Mouse (Mus musculus) liver, adult 2 months (tissue): ENCODE data around the gene Olfr875. TPM values are rescaled to one million over a fixed set of nuclear protein-coding genes. Genes with fewer than 3 reads are reported as not detected.

ENCODE experiments used
- DNase-seq: peaks from one replicate; pipeline ENCODE4 v3.0.0-alpha.2; 2011; ENCODE audit warnings: low read depth, low spot score; ENCODE audit errors: extremely low read depth
- H3K27ac ChIP-seq: fragments of 200-500 bp; replicated peaks from 2 replicates; pipeline ENCODE4 v1.5.1; 2012; ENCODE audit warnings: low read depth, mild to moderate bottlenecking, control low read depth, inconsistent platforms, low read length; ENCODE audit not compliant: insufficient read depth
- H3K27me3 ChIP-seq: fragments of 200-500 bp; 2 replicates; pipeline ENCODE4 v1.6.1; 2012; ENCODE audit warnings: mild to moderate bottlenecking, moderate library complexity, low read length, inconsistent platforms; ENCODE audit not compliant: control insufficient read depth, insufficient read depth
- H3K36me3 ChIP-seq: fragments of 200-500 bp; 2 replicates; pipeline ENCODE4 v1.6.1; 2012; ENCODE audit warnings: low read length, inconsistent platforms; ENCODE audit not compliant: control insufficient read depth, insufficient read depth
- H3K4me1 ChIP-seq: fragments of 200-500 bp; 2 replicates; pipeline ENCODE4 v1.6.1; 2011; ENCODE audit warnings: low read length; ENCODE audit not compliant: control insufficient read depth, insufficient read depth
- H3K4me3 ChIP-seq: fragments of 200-500 bp; 2 replicates; pipeline ENCODE4 v1.5.1; 2011; ENCODE audit warnings: low read depth, mild to moderate bottlenecking, control low read depth, low read length, moderate library complexity; ENCODE audit not compliant: insufficient read depth
- H3K79me2 ChIP-seq: fragments of 200-500 bp; 2 replicates; pipeline ENCODE4 v1.6.1; 2012; ENCODE audit warnings: inconsistent platforms, mild to moderate bottlenecking, low read length, moderate library complexity; ENCODE audit not compliant: control insufficient read depth, insufficient read depth
- H3K9ac ChIP-seq: fragments of 200-500 bp; 2 replicates; pipeline ENCODE4 v1.6.1; 2012; ENCODE audit warnings: low read depth, mild to moderate bottlenecking, control low read depth, inconsistent platforms, low read length
- CTCF ChIP-seq: fragments of 200-500 bp; IDR thresholded peaks from 2 replicates; pipeline ENCODE4 v1.5.1; 2011; ENCODE audit warnings: low read depth, low read length, control low read depth
- POLR2A ChIP-seq: fragments of 200-500 bp; IDR thresholded peaks from 2 replicates; pipeline ENCODE4 v1.6.1; 2011; ENCODE audit warnings: low read length, control low read depth; ENCODE audit not compliant: insufficient read depth; ENCODE audit errors: extremely low read depth
- WGBS: fragments of 180-500 bp; shearing (Covaris S2); methylation state at CpG from one replicate; pipeline ENCODE4 v1.1.7; 2018; 5-methylcytosine and 5-hydroxymethylcytosine counted together
- polyA plus RNA-seq: library from polyadenylated mRNA; depleted of rRNA; stranded (reverse); fragments of >200 nt; gene quantifications from 2 replicates; pipeline ENCODE4 v1.2.3, GENCODE M21; 2012; rRNA removed
- total RNA-seq: library from RNA; depleted of rRNA; stranded (reverse); fragments of >200 nt; gene quantifications from 2 replicates; pipeline ENCODE4 v1.2.3, GENCODE M21; 2014; rRNA removed

Gene Olfr875
- total and polyA plus RNA-seq, 2 experiments = not detected

DNA sequence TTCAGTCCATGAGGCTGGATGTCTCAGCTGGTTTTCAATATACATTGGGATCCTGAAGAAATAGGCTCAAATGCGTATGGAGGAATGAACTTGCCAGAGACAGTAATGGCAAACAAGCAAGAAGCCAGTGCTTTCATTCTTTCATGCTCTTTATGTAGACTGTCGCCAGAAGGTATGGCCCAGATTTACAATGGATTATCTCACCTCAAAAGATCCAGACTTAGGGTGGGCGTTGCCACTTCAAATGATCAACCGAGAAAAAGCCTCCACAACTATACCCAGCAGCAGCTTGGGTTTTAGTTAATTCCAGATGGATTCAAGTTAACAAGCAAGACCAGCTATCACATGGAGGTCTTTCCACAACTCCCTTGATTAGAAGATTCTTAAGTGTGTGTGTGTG is 30.4 kb downstream of the Olfr875 start:
- Histone ChIP-seq H3K79me2 (no peaks in the 10 kb centered on the region), H3K36me3 (no peaks in the 10 kb centered on the region), H3K4me1 (no peaks in the 10 kb centered on the region), H3K9ac (no peak overlapping the region), H3K27me3 (no peaks in the 10 kb centered on the region), H3K4me3 (no peak overlapping the region), H3K27ac (no peak overlapping the region)
- 77% methylated on average over 4 of the region's 4 CpGs for WGBS
- TF ChIP-seq CTCF (no peak), POLR2A (no peak)
- no peak for DNase-seq

DNA sequence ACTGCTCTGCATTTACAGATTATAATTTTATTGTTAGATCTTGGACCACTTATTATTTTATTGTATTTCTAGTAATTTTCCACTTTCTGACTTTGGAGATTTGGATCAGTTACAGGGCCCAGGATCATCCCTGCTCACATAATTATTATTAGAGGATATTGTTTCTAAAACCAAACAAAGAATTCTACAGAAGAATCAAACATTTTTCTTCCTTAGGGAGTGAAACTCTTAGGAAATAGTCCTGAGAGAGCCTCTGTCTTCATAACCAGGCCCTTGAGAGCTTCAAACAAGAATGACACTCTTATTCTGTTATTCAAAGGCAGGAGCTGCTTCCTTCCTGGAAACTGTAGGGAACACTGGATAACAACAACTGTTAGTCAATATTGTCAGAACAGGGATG is 31.1 kb downstream of the Olfr875 start, which contains the start of gene Olfr876:
Olfr876 (plus strand) TSS at position 301 of the 400 bp plus-strand sequence.
- H3K9ac ChIP-seq = no peak within 1 kb of the TSS
- H3K4me3 ChIP-seq = no peak within 1 kb of the TSS
- TF ChIP-seq POLR2A = no peak
- TF ChIP-seq CTCF = no peak
- H3K4me1 ChIP-seq = no peaks in the 10 kb centered on the region
- no peaks in the 10 kb centered on the region for H3K27me3 ChIP-seq
- no peaks in the 10 kb centered on the region for H3K79me2 ChIP-seq
- H3K36me3 ChIP-seq = no peaks in the 10 kb centered on the region
- H3K27ac ChIP-seq = no peak within 1 kb of the TSS
- DNase-seq = no peak

DNA sequence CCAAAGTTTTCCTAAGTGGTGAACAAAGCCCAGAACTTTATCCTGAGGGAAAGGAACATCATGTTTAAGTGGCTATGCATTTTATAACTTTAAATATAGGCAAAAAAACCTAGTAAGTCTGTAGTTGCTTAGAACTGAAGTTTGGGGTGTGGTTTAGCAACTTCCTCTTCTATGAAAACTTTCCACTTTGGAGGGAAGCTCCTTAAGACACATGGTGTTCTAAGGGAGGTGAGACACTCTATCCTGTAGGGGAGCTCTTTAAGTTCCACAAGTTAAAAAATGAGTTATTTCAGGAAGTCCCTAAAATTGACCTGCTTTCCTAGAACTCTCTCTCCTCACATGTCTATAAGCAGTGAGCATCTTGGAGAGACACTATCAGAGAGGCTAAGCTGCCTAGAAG is 35.6 kb downstream of the Olfr875 start:
- Histone ChIP-seq H3K27ac (no peak overlapping the region), H3K27me3 (no peaks in the 10 kb centered on the region), H3K79me2 (no peaks in the 10 kb centered on the region), H3K4me1 (no peaks in the 10 kb centered on the region), H3K9ac (no peak overlapping the region), H3K4me3 (no peak overlapping the region), H3K36me3 (no peaks in the 10 kb centered on the region)
- TF ChIP-seq CTCF (no peak), POLR2A (no peak)
- DNase-seq = no peak

DNA sequence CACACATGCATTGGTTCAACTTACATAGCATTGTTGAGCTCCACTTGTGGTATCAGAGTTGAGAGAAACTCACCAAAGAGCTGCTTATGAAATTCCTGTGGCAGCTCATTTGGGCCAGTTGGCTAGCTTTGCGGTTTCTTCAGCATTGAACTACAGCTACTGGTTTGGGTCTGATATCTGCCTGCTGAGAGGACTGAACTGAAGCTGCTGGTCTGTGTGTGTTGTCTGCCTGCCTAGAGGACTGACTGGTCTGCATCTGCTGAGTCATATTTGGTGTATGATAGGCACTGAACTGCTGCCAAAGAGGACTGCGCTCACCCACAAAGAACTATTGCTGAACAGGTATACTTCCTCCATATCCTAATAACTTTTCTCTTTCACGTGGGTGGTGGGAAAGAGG is 36.8 kb downstream of the Olfr875 start:
- 87% methylated on average over 3 of the region's 3 CpGs for WGBS
- Histone ChIP-seq H3K4me3 (no peak overlapping the region), H3K27ac (no peak overlapping the region), H3K36me3 (no peaks in the 10 kb centered on the region), H3K79me2 (no peaks in the 10 kb centered on the region), H3K27me3 (no peaks in the 10 kb centered on the region), H3K4me1 (no peaks in the 10 kb centered on the region), H3K9ac (no peak overlapping the region)
- DNase-seq = no peak
- no peak for TF ChIP-seq CTCF
- no peak for TF ChIP-seq POLR2A

DNA sequence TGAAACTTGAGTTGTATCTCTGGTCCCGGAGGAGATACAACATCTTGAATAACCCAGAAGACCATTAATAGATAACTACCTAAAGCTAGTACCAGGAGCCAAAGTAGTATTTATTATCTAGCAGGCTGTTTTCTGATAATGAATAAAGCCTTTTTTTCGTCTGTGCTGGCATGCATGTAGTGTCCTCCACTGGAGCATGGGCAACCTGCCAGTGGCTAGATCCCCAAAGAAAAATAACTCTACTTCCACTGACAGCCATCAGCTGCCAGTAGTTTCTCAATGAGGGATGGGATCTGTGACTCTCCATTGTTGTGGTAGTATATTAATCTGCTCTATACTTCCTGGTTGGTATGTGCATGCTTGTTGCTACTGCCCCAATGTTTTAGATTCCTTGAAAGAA is 37.3 kb downstream of the Olfr875 start:
- DNase-seq = no peak
- Histone ChIP-seq H3K4me1 (no peaks in the 10 kb centered on the region), H3K4me3 (no peak overlapping the region), H3K79me2 (no peaks in the 10 kb centered on the region), H3K27me3 (no peaks in the 10 kb centered on the region), H3K9ac (no peak overlapping the region), H3K36me3 (no peaks in the 10 kb centered on the region), H3K27ac (no peak overlapping the region)
- TF ChIP-seq POLR2A = no peak
- no peak for TF ChIP-seq CTCF
- WGBS = 64% methylated on average over 2 of the region's 2 CpGs

DNA sequence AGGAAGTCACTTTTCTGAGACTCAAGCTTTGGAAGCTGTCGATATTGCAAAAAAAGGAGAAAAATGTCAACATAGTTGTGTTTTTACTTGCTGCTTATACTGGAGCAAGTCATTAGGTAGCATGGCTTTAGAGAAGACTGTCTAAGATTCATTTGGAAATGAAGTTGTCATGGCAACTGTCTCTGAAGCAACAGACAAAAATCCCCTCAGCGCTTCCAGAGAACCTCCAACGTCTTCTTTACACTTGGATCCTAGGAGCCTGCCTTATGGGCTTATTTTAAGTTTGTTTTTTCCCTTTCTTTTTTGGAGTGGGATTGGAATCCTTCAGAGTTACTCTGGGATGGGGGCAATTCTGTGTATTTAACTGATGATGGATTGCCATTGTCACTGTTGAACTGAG is 43.0 kb downstream of the Olfr875 start:
- Histone ChIP-seq H3K36me3 (no peaks in the 10 kb centered on the region), H3K4me1 (no peaks in the 10 kb centered on the region), H3K79me2 (no peaks in the 10 kb centered on the region), H3K4me3 (no peak overlapping the region), H3K27me3 (no peaks in the 10 kb centered on the region), H3K27ac (no peak overlapping the region), H3K9ac (no peak overlapping the region)
- no peak for DNase-seq
- TF ChIP-seq CTCF (no peak), POLR2A (no peak)
- WGBS = 91% methylated on average over 3 of the region's 3 CpGs

Other genes starting within 250 kb of the Olfr875 start
- gene Esam, start 243.8 kb upstream of the Olfr875 start, total RNA-seq = 7.7 and 13.5 TPM in 2 replicates
- gene Esam, start 243.8 kb upstream of the Olfr875 start, polyA plus RNA-seq = 6.3 and 8.8 TPM in 2 replicates
- 1.5 and 1.6 TPM in 2 replicates for gene Vsig2, start 232.6 kb upstream of the Olfr875 start, total RNA-seq
- 0.78 and 1.5 TPM in 2 replicates for gene Vsig2, start 232.6 kb upstream of the Olfr875 start, polyA plus RNA-seq
- 0.09 TPM in 1 of 2 replicates, not detected in the other for gene Nrgn, start 219.0 kb upstream of the Olfr875 start, total RNA-seq
- gene Nrgn, start 219.0 kb upstream of the Olfr875 start, polyA plus RNA-seq = 0.25 and 0.86 TPM in 2 replicates
- 27.5 and 27.9 TPM in 2 replicates for gene Siae, start 216.2 kb upstream of the Olfr875 start, total RNA-seq
- gene Siae, start 216.2 kb upstream of the Olfr875 start, polyA plus RNA-seq = 17.4 and 17.7 TPM in 2 replicates
- gene Spa17, start 158.1 kb upstream of the Olfr875 start, total RNA-seq = 0.27 and 0.55 TPM in 2 replicates
- gene Spa17, start 158.1 kb upstream of the Olfr875 start, polyA plus RNA-seq = 0.13 TPM in 1 of 2 replicates, not detected in the other
- gene Tbrg1, start 114.5 kb upstream of the Olfr875 start, total RNA-seq = 35.0 and 35.8 TPM in 2 replicates
- gene Tbrg1, start 114.5 kb upstream of the Olfr875 start, polyA plus RNA-seq = 19.2 and 23.8 TPM in 2 replicates
- not detected in 2 replicates for gene Panx3, start 102.6 kb upstream of the Olfr875 start, total RNA-seq
- not detected in 2 replicates for gene Panx3, start 102.6 kb upstream of the Olfr875 start, polyA plus RNA-seq
- not detected in 2 replicates for gene Olfr160, start 55.6 kb upstream of the Olfr875 start, total RNA-seq
- gene Olfr160, start 55.6 kb upstream of the Olfr875 start, polyA plus RNA-seq = not detected in 2 replicates
- not detected in 2 replicates for gene Olfr874, start 26.8 kb upstream of the Olfr875 start, total RNA-seq
- not detected in 2 replicates for gene Olfr874, start 26.8 kb upstream of the Olfr875 start, polyA plus RNA-seq
- gene Olfr876, start 31.2 kb downstream of the Olfr875 start, total RNA-seq = not detected in 2 replicates
- gene Olfr876, start 31.2 kb downstream of the Olfr875 start, polyA plus RNA-seq = not detected in 2 replicates
- gene Olfr877, start 82.4 kb downstream of the Olfr875 start, total RNA-seq = not detected in 2 replicates
- gene Olfr877, start 82.4 kb downstream of the Olfr875 start, polyA plus RNA-seq = not detected in 2 replicates
- not detected in 2 replicates for gene Olfr145, start 124.9 kb downstream of the Olfr875 start, total RNA-seq
- not detected in 2 replicates for gene Olfr145, start 124.9 kb downstream of the Olfr875 start, polyA plus RNA-seq
- not detected in 2 replicates for gene Olfr878, start 146.0 kb downstream of the Olfr875 start, total RNA-seq
- not detected in 2 replicates for gene Olfr878, start 146.0 kb downstream of the Olfr875 start, polyA plus RNA-seq
- not detected in 2 replicates for gene Olfr881, start 220.0 kb downstream of the Olfr875 start, total RNA-seq
- gene Olfr881, start 220.0 kb downstream of the Olfr875 start, polyA plus RNA-seq = not detected in 2 replicates